Mouse (Mus musculus) c-Kit-positive CD71-negative TER-119-negative erythroid progenitor cells, embryonic 14.5 days (primary cell): Measurements from ENCODE around the gene Gcnt4.

ENCODE experiments used
- DNase-seq: peaks from one replicate; pipeline ENCODE4 v3.0.0-alpha.2; 2013; ENCODE audit warnings: low read depth

The Gcnt4 gene

GRCm38 (mm10) chr13:96993291-96993989 lies 69.0 kb downstream of the Gcnt4 start:
- no peak for DNase-seq

GRCm38 (mm10) chr13:96995243-96995642 lies 70.8 kb downstream of the Gcnt4 start:
- DNase-seq = no peak

- DNase-seq = no peak
Measured at GRCm38 (mm10) chr13:96997080-96997479, 72.6 kb downstream of the Gcnt4 start.
